Mouse (Mus musculus) 3134 (cell line): ENCODE data around the gene Rwdd3.
A peak's percentile ranks its signal among the peaks of the same experiment; 100 is the strongest.

Source experiments
- DNase-seq: peaks from one replicate; pipeline ENCODE4 v3.0.0-alpha.2; 2011; ENCODE audit warnings: low spot score; ENCODE audit not compliant: insufficient read length; ENCODE audit errors: extremely low read depth

Rwdd3 gene

GRCm38 (mm10) chr3:121161661-121162060 lies 9.8 kb downstream of the Rwdd3 start:
- no peak for DNase-seq

- DNase-seq = no peak
These were observed 11.1 kb downstream of the Rwdd3 start for GRCm38 (mm10) chr3:121160424-121160823.

GRCm38 (mm10) chr3:121159566-121159965 lies 11.9 kb downstream of the Rwdd3 start:
- DNase-seq = no peak

- no peak for DNase-seq
These were observed 12.6 kb downstream of the Rwdd3 start for GRCm38 (mm10) chr3:121158901-121159351.

- no peak for DNase-seq
These were observed 13.8 kb downstream of the Rwdd3 start for GRCm38 (mm10) chr3:121157546-121158330.

GRCm38 (mm10) chr3:121156451-121157186 lies 14.9 kb downstream of the Rwdd3 start:
- DNase-seq = no peak

GRCm38 (mm10) chr3:121156043-121156442 lies 15.5 kb downstream of the Rwdd3 start:
- no peak for DNase-seq

- DNase-seq = no peak
These were observed 37.6 kb downstream of the Rwdd3 start for GRCm38 (mm10) chr3:121133937-121134336.

- DNase-seq = no peak
These were observed 38.5 kb downstream of the Rwdd3 start for GRCm38 (mm10) chr3:121133039-121133438.

- no peak for DNase-seq
These were observed 44.3 kb downstream of the Rwdd3 start for GRCm38 (mm10) chr3:121127171-121127570.

- DNase-seq = peak; percentile 32
These were observed 45.0 kb downstream of the Rwdd3 start for GRCm38 (mm10) chr3:121126476-121126875.

- no peak for DNase-seq
These were observed 50.4 kb downstream of the Rwdd3 start for GRCm38 (mm10) chr3:121121072-121121471.

GRCm38 (mm10) chr3:121116590-121116989 lies 54.9 kb downstream of the Rwdd3 start:
- DNase-seq = no peak

GRCm38 (mm10) chr3:121116067-121116466 lies 55.4 kb downstream of the Rwdd3 start:
- no peak for DNase-seq

GRCm38 (mm10) chr3:121111068-121111467 lies 60.4 kb downstream of the Rwdd3 start:
- no peak for DNase-seq

- DNase-seq = no peak
These were observed 61.1 kb downstream of the Rwdd3 start for GRCm38 (mm10) chr3:121110430-121110829.

- no peak for DNase-seq
These were observed 64.0 kb downstream of the Rwdd3 start for GRCm38 (mm10) chr3:121107481-121107880.

- no peak for DNase-seq
These were observed 66.1 kb downstream of the Rwdd3 start for GRCm38 (mm10) chr3:121105408-121105708.
